Mouse (Mus musculus): ENCODE measurements around the gene Sinhcaf.
"Not testable (repeated sequence)": the region's sequence is repeated elsewhere in the genome, so short reads cannot be mapped to it uniquely, and the experiment has no call there.

The Sinhcaf gene

GRCm38 (mm10) chr6:148946409-148946742 is at the start of gene Sinhcaf:
Gene Sinhcaf, minus strand, starts transcription at chr6:148946467.
- peak; percentile 97 to 98 for DNase-seq (ENCODE audit: low spot score in 2 of 2)

- no peak for DNase-seq (ENCODE audit: low spot score in 2 of 2)
These were observed 48.2 kb upstream of the Sinhcaf start for GRCm38 (mm10) chr6:148994327-148994999.

- DNase-seq (ENCODE audit: low spot score in 2 of 2), result no peak
These were observed 47.1 kb upstream of the Sinhcaf start for GRCm38 (mm10) chr6:148993117-148994077.

- no peak for DNase-seq (ENCODE audit: low spot score in 2 of 2)
These were observed 46.3 kb upstream of the Sinhcaf start for GRCm38 (mm10) chr6:148992373-148993116.

GRCm38 (mm10) chr6:148991660-148992372 is 45.5 kb upstream of the Sinhcaf start:
- DNase-seq (ENCODE audit: low spot score in 2 of 2), result no peak

GRCm38 (mm10) chr6:148989792-148990491 is 43.7 kb upstream of the Sinhcaf start:
- DNase-seq (ENCODE audit: low spot score in 2 of 2), result not testable (repeated sequence)

GRCm38 (mm10) chr6:148986003-148986402 is 39.7 kb upstream of the Sinhcaf start:
- no peak for DNase-seq (ENCODE audit: low spot score in 2 of 2)

- DNase-seq (ENCODE audit: low spot score in 2 of 2), result no peak
These were observed 34.2 kb upstream of the Sinhcaf start for GRCm38 (mm10) chr6:148980495-148980894.

- no peak for DNase-seq (ENCODE audit: low spot score in 2 of 2)
These were observed 28.8 kb upstream of the Sinhcaf start for GRCm38 (mm10) chr6:148975096-148975495.

- no peak for DNase-seq (ENCODE audit: low spot score in 2 of 2)
These were observed 26.6 kb upstream of the Sinhcaf start for GRCm38 (mm10) chr6:148972891-148973290.

GRCm38 (mm10) chr6:148972059-148972848 is 26.0 kb upstream of the Sinhcaf start:
- DNase-seq (ENCODE audit: low spot score in 2 of 2), result no peak

- no peak for DNase-seq (ENCODE audit: low spot score in 2 of 2)
These were observed 25.2 kb upstream of the Sinhcaf start for GRCm38 (mm10) chr6:148971385-148971940.

- no peak for DNase-seq (ENCODE audit: low spot score in 2 of 2)
These were observed 15.0 kb upstream of the Sinhcaf start for GRCm38 (mm10) chr6:148961285-148961684.

- no peak for DNase-seq (ENCODE audit: low spot score in 2 of 2)
These were observed 13.4 kb upstream of the Sinhcaf start for GRCm38 (mm10) chr6:148959540-148960238.

- no peak for DNase-seq (ENCODE audit: low spot score in 2 of 2)
These were observed 12.4 kb upstream of the Sinhcaf start for GRCm38 (mm10) chr6:148958712-148959111.

- DNase-seq (ENCODE audit: low spot score in 2 of 2), result no peak
These were observed 10.8 kb upstream of the Sinhcaf start for GRCm38 (mm10) chr6:148957046-148957445.

- DNase-seq (ENCODE audit: low spot score in 2 of 2), result no peak
These were observed 9.6 kb upstream of the Sinhcaf start for GRCm38 (mm10) chr6:148955641-148956420.

GRCm38 (mm10) chr6:148946881-148947405 is 676 bp upstream of the Sinhcaf start:
- no peak for DNase-seq (ENCODE audit: low spot score in 2 of 2)

Data from urinary bladder, postnatal 36 days (tissue).